Mouse (Mus musculus): ENCODE measurements around the gene Smco3. TPM values are rescaled to one million over a fixed set of nuclear protein-coding genes. Genes with fewer than 3 reads are reported as not detected.
A peak's percentile ranks its signal among the peaks of the same experiment; 100 is the strongest.
"Not testable (repeated sequence)": the region's sequence is repeated elsewhere in the genome, so short reads cannot be mapped to it uniquely, and the experiment has no call there.

The Smco3 gene
- not detected in 2 replicates for polyA plus RNA-seq (2014; fragmentation: Nextera tagmentation; extraction: Ambion mirVana)

DNA sequence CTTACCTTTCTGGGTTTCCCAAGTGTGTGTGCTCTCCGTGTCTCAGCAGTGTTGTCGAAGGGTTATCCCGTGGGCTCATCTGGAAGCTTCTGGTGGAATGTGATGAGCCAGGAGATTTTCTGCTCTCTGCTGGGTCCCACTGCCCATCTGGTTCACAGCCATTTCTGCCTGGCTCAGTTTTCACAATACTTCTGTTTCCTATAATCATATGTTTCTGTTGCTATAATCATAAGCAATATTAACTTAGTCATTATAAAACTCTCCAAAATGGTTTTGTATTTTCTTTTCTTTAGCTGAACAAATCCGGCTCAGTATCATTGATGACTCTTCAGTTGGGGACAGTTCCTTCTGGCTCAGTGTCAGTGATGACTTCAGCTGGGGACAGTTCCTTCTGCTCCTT is at the start of gene Smco3:
TSS of gene Smco3 (minus strand) at position 101 of the 400 bp plus-strand sequence.
- Histone ChIP-seq H3K9me3 (ENCODE audit: control insufficient read depth, low read length) (no peaks in the 10 kb centered on the region), H3K4me1 (ENCODE audit: control insufficient read depth in 2 of 2, insufficient read depth in 2 of 2, low read length in 2 of 2) (no peaks in the 10 kb centered on the region), H3K36me3 (ENCODE audit: control insufficient read depth, insufficient read depth, low read length) (no peaks in the 10 kb centered on the region), H3K4me2 (ENCODE audit: low read length) (no peak within 1 kb of the TSS), H3K27ac (replicated peaks in 1 of 2; ENCODE audit: control insufficient read depth in 1 of 2, insufficient read depth in 1 of 2, low read depth in 2 of 2, low read length in 2 of 2) (no peak within 1 kb of the TSS), H3K27me3 (ENCODE audit: control insufficient read depth, insufficient read depth, low read length) (no peaks in the 10 kb centered on the region), H3K4me3 (ENCODE audit: control insufficient read depth in 1 of 2, insufficient read depth in 1 of 2, low read depth in 1 of 2, low read length in 2 of 2) (no peak within 1 kb of the TSS), H3K9ac (ENCODE audit: low read length) (no peak within 1 kb of the TSS)
- WGBS = 38% methylated on average over 4 of the region's 4 CpGs
- no peak for ATAC-seq (ENCODE audit: insufficient number of reproducible peaks, insufficient read depth, low FRiP score, low read depth)

DNA sequence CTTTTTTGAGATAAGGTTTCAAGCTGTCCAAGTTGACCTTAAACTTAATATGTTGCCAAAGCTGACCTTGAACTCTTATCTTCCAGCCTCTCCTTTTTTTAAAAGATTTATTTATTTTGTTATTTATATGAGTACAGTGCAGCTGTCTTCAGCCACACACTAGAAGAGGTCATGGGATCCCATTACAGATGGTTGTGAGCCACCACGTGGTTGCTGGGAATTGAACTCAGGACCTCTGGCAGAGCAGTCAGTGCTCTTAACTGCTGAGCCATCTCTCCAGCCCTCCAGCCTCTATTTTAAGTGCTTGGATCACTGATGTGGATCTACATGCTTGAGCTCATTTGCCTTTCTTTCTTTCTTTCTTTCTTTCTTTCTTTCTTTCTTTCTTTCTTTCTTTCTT is 49.5 kb upstream of the Smco3 start:
- H3K36me3 ChIP-seq (ENCODE audit: control insufficient read depth, insufficient read depth, low read length); H3K27ac ChIP-seq (replicated peaks in 1 of 2; ENCODE audit: control insufficient read depth in 1 of 2, insufficient read depth in 1 of 2, low read depth in 2 of 2, low read length in 2 of 2); ATAC-seq (ENCODE audit: insufficient number of reproducible peaks, insufficient read depth, low FRiP score, low read depth); H3K27me3 ChIP-seq (ENCODE audit: control insufficient read depth, insufficient read depth, low read length); H3K4me1 ChIP-seq (ENCODE audit: control insufficient read depth in 2 of 2, insufficient read depth in 2 of 2, low read length in 2 of 2); H3K4me3 ChIP-seq (ENCODE audit: control insufficient read depth in 1 of 2, insufficient read depth in 1 of 2, low read depth in 1 of 2, low read length in 2 of 2); H3K9me3 ChIP-seq (ENCODE audit: control insufficient read depth, low read length); H3K9ac ChIP-seq (ENCODE audit: low read length); H3K4me2 ChIP-seq (ENCODE audit: low read length): not testable (repeated sequence)
- 44% methylated on average over 1 of the region's 1 CpGs for WGBS

DNA sequence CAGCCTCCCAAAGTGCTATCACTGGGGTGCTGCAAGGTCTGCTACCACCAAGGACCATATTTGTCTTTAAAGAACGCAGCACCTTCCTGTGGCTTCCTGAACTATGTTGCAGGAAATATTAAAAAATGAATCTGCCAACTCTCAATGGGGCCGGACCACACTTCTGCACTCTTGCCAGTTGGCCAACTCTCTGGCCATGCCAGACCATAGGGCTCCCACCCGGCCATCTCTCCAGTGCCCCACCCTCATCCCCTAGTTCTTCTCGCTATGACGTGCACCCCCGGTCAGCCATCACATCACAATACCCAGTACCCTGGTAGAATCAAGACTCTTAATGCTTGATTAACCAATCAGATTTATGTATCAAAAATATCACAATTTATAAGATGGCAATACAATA is 48.7 kb upstream of the Smco3 start:
- ATAC-seq (ENCODE audit: insufficient number of reproducible peaks, insufficient read depth, low FRiP score, low read depth) = no peak
- Histone ChIP-seq H3K9me3 (ENCODE audit: control insufficient read depth, low read length) (no peaks in the 10 kb centered on the region), H3K27me3 (ENCODE audit: control insufficient read depth, insufficient read depth, low read length) (no peaks in the 10 kb centered on the region), H3K4me2 (ENCODE audit: low read length) (no peak overlapping the region), H3K27ac (replicated peaks in 1 of 2; ENCODE audit: control insufficient read depth in 1 of 2, insufficient read depth in 1 of 2, low read depth in 2 of 2, low read length in 2 of 2) (no peak overlapping the region), H3K36me3 (ENCODE audit: control insufficient read depth, insufficient read depth, low read length) (no peaks in the 10 kb centered on the region), H3K9ac (ENCODE audit: low read length) (no peak overlapping the region), H3K4me3 (ENCODE audit: control insufficient read depth in 1 of 2, insufficient read depth in 1 of 2, low read depth in 1 of 2, low read length in 2 of 2) (no peak overlapping the region), H3K4me1 (ENCODE audit: control insufficient read depth in 2 of 2, insufficient read depth in 2 of 2, low read length in 2 of 2) (peaks cover 2 to 6% of the 10 kb centered on the region in 2 experiments; a peak in 1 of 4 replicates)
- 92% methylated on average over 6 of the region's 6 CpGs for WGBS

DNA sequence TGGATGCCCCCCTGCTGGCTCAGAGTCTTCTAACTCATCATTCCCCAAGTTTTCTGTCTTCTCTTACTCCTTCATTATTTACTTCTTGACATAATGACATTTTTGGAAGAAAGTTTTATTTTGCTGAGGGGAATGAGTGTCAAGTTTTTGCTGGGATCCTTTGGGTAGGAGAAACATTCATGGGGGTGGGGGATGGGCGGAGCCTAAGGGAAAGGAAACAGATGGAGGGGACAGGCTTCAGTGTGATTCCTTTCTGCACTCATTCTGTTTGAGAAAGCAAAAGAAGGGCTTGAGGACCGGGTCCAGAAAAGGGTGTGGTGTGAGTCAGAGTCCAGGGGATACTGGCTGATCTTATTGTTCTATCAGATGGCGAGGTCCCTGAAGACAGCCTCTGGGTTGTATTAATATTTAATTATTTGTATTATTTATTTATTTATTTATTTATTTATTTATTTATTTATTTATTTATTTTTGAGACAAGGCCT is 48.2 kb upstream of the Smco3 start:
- no peaks in the 10 kb centered on the region for H3K27me3 ChIP-seq (ENCODE audit: control insufficient read depth, insufficient read depth, low read length)
- H3K36me3 ChIP-seq (ENCODE audit: control insufficient read depth, insufficient read depth, low read length) = no peaks in the 10 kb centered on the region
- no peak overlapping the region for H3K9ac ChIP-seq (ENCODE audit: low read length)
- 71% methylated on average over 3 of the region's 3 CpGs for WGBS
- no peak overlapping the region for H3K4me2 ChIP-seq (ENCODE audit: low read length)
- no peak overlapping the region for H3K4me3 ChIP-seq (ENCODE audit: control insufficient read depth in 1 of 2, insufficient read depth in 1 of 2, low read depth in 1 of 2, low read length in 2 of 2)
- H3K4me1 ChIP-seq (ENCODE audit: control insufficient read depth in 2 of 2, insufficient read depth in 2 of 2, low read length in 2 of 2) = peaks cover 0 to 4% of the 10 kb centered on the region in 2 experiments; a peak in 1 of 4 replicates
- H3K9me3 ChIP-seq (ENCODE audit: control insufficient read depth, low read length) = no peaks in the 10 kb centered on the region
- H3K27ac ChIP-seq (replicated peaks in 1 of 2; ENCODE audit: control insufficient read depth in 1 of 2, insufficient read depth in 1 of 2, low read depth in 2 of 2, low read length in 2 of 2) = no peak overlapping the region
- ATAC-seq (ENCODE audit: insufficient number of reproducible peaks, insufficient read depth, low FRiP score, low read depth) = no peak

DNA sequence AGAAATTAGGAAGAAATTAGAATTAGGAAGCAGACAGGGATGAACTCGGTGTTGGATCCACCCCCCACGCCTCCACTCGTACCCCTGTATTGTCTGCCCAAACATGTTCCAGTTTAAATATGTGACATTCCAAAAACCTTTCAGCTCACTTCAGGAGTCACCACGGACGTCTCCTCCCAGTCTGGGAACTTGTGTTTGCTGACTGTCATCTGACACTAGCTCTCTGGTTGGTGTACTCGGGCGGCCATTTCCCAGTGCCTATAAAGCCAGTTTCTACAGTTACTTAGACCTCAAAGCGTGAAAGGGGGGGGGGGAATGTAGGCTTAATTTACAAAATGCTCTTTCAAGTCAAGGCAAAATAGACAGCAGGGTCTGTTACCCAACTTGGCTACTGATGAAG is 46.4 kb upstream of the Smco3 start:
- H3K27ac ChIP-seq (replicated peaks in 1 of 2; ENCODE audit: control insufficient read depth in 1 of 2, insufficient read depth in 1 of 2, low read depth in 2 of 2, low read length in 2 of 2) = no peak overlapping the region
- WGBS = 59% methylated on average over 8 of the region's 8 CpGs
- no peaks in the 10 kb centered on the region for H3K27me3 ChIP-seq (ENCODE audit: control insufficient read depth, insufficient read depth, low read length)
- no peaks in the 10 kb centered on the region for H3K36me3 ChIP-seq (ENCODE audit: control insufficient read depth, insufficient read depth, low read length)
- H3K9ac ChIP-seq (ENCODE audit: low read length) = no peak overlapping the region
- no peaks in the 10 kb centered on the region for H3K4me1 ChIP-seq (ENCODE audit: control insufficient read depth in 2 of 2, insufficient read depth in 2 of 2, low read length in 2 of 2)
- no peak overlapping the region for H3K4me3 ChIP-seq (ENCODE audit: control insufficient read depth in 1 of 2, insufficient read depth in 1 of 2, low read depth in 1 of 2, low read length in 2 of 2)
- no peak overlapping the region for H3K4me2 ChIP-seq (ENCODE audit: low read length)
- ATAC-seq (ENCODE audit: insufficient number of reproducible peaks, insufficient read depth, low FRiP score, low read depth) = no peak
- no peaks in the 10 kb centered on the region for H3K9me3 ChIP-seq (ENCODE audit: control insufficient read depth, low read length)

DNA sequence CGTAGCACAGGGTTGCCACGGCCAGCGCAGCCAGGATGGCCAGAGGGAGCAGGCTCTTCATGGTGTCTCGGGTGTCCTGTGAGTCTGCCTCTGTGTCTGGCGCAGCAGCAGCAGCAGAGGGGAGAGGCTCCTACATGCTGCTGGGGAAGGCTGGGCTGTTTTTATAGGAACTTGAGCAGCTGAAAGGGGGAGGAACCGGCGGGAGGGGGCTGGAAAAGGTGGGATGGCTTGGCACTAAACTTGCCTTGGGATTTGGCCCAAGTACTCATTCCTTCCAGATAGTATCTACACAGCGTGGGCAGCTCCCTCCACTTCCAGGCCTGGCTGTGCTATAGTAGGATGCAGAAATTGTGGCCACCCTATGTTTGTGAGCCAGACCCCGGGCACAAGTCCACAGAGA is 40.4 kb upstream of the Smco3 start, which contains the start of gene Mgp:
TSS of gene Mgp (minus strand) at position 154 of the 400 bp plus-strand sequence.
- Histone ChIP-seq H3K4me2 (ENCODE audit: low read length) (peak within 1 kb of the TSS; percentile 58), H3K27me3 (ENCODE audit: control insufficient read depth, insufficient read depth, low read length) (no peaks in the 10 kb centered on the region), H3K9ac (ENCODE audit: low read length) (peak within 1 kb of the TSS; percentile 67), H3K36me3 (ENCODE audit: control insufficient read depth, insufficient read depth, low read length) (peaks cover 7% of the 10 kb centered on the region; the same call in 1 of the 2 replicates), H3K27ac (replicated peaks in 1 of 2; ENCODE audit: control insufficient read depth in 1 of 2, insufficient read depth in 1 of 2, low read depth in 2 of 2, low read length in 2 of 2) (peak within 1 kb of the TSS; percentile 66 to 68), H3K9me3 (ENCODE audit: control insufficient read depth, low read length) (no peaks in the 10 kb centered on the region), H3K4me1 (ENCODE audit: control insufficient read depth in 2 of 2, insufficient read depth in 2 of 2, low read length in 2 of 2) (peaks cover 9 to 17% of the 10 kb centered on the region in 2 experiments), H3K4me3 (ENCODE audit: control insufficient read depth in 1 of 2, insufficient read depth in 1 of 2, low read depth in 1 of 2, low read length in 2 of 2) (peak within 1 kb of the TSS; percentile 37 to 51)
- 19% methylated on average over 9 of the region's 9 CpGs for WGBS
- ATAC-seq (ENCODE audit: insufficient number of reproducible peaks, insufficient read depth, low FRiP score, low read depth) = peak; percentile 72

DNA sequence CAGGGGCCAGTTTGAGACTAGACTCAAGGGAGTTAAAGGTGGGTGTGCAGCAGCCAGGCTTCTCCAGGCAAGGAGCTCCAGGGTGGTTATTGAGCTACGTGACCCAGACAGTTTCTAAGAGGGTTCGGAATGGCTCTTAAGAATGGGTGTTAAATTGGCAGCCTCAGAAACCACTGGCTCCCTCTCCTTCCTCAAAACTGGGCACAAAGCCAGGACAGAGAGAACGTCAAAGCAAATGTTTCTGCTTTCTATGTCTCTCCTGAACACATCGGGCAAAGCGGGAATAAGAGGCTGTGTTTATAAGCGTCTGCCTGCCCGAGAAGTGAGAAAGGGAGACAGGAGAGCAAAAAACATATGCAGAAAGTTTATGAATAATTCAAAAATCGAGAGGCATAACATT is 39.3 kb upstream of the Smco3 start:
- 15% methylated on average over 8 of the region's 8 CpGs for WGBS
- Histone ChIP-seq H3K4me3 (ENCODE audit: control insufficient read depth in 1 of 2, insufficient read depth in 1 of 2, low read depth in 1 of 2, low read length in 2 of 2) (peak overlapping the region; percentile 37 to 51), H3K27me3 (ENCODE audit: control insufficient read depth, insufficient read depth, low read length) (no peaks in the 10 kb centered on the region), H3K9ac (ENCODE audit: low read length) (peak overlapping the region; percentile 67), H3K4me2 (ENCODE audit: low read length) (peak overlapping the region; percentile 58), H3K9me3 (ENCODE audit: control insufficient read depth, low read length) (no peaks in the 10 kb centered on the region), H3K27ac (replicated peaks in 1 of 2; ENCODE audit: control insufficient read depth in 1 of 2, insufficient read depth in 1 of 2, low read depth in 2 of 2, low read length in 2 of 2) (peak overlapping the region; percentile 66 to 68), H3K4me1 (ENCODE audit: control insufficient read depth in 2 of 2, insufficient read depth in 2 of 2, low read length in 2 of 2) (peaks cover 9 to 17% of the 10 kb centered on the region in 2 experiments), H3K36me3 (ENCODE audit: control insufficient read depth, insufficient read depth, low read length) (peaks cover 7% of the 10 kb centered on the region; the same call in 1 of the 2 replicates)
- ATAC-seq (ENCODE audit: insufficient number of reproducible peaks, insufficient read depth, low FRiP score, low read depth) = no peak

DNA sequence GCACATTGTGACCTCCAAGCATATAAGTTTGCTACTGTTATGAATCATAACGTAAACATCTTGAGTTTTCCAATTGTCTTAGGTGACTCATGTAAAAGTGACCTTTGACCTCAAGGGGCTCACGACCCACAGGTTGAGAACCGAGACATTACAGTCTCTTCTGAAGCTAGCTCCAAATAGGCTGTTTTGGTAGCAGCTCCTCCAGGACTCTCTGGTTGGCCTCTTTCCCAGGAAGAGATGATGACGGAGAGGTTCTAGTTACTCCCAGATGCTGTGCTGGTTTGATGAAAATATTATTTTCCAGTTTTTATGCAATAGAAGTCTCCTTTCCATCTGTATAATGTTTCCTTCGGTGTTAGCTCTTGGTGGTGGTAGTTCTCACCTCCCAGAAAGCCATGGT is 33.7 kb upstream of the Smco3 start:
- Histone ChIP-seq H3K9me3 (ENCODE audit: control insufficient read depth, low read length) (no peaks in the 10 kb centered on the region), H3K9ac (ENCODE audit: low read length) (no peak overlapping the region), H3K36me3 (ENCODE audit: control insufficient read depth, insufficient read depth, low read length) (peaks cover 7% of the 10 kb centered on the region; the same call in 1 of the 2 replicates), H3K4me3 (ENCODE audit: control insufficient read depth in 1 of 2, insufficient read depth in 1 of 2, low read depth in 1 of 2, low read length in 2 of 2) (no peak overlapping the region), H3K4me1 (ENCODE audit: control insufficient read depth in 2 of 2, insufficient read depth in 2 of 2, low read length in 2 of 2) (peaks cover 0 to 3% of the 10 kb centered on the region in 2 experiments; a peak in 2 of 4 replicates), H3K27me3 (ENCODE audit: control insufficient read depth, insufficient read depth, low read length) (no peaks in the 10 kb centered on the region), H3K27ac (replicated peaks in 1 of 2; ENCODE audit: control insufficient read depth in 1 of 2, insufficient read depth in 1 of 2, low read depth in 2 of 2, low read length in 2 of 2) (no peak overlapping the region), H3K4me2 (ENCODE audit: low read length) (no peak overlapping the region)
- WGBS = 75% methylated on average over 5 of the region's 5 CpGs
- ATAC-seq (ENCODE audit: insufficient number of reproducible peaks, insufficient read depth, low FRiP score, low read depth) = no peak

All from heart, embryonic 14.5 days (tissue).